Mouse (Mus musculus): ENCODE results near the gene Lhfp. TPM values are rescaled to one million over a fixed set of nuclear protein-coding genes. Genes with fewer than 3 reads are reported as not detected.
"Not testable (repeated sequence)": the region's sequence is repeated elsewhere in the genome, so short reads cannot be mapped to it uniquely, and the experiment has no call there.

Gene Lhfp
- total RNA-seq, 2 experiments from 2014 or later: 18.6 to 21.1 TPM

- DNase-seq (ENCODE audit: extremely low spot score in 1 of 2, low spot score in 1 of 2): peak in 1 of 2 experiments; percentile 73
Measured at GRCm38 (mm10) chr3:53247102-53247501, 205.8 kb downstream of the Lhfp start.

GRCm38 (mm10) chr3:53248158-53248874 is 207.0 kb downstream of the Lhfp start:
- no peak for DNase-seq (ENCODE audit: extremely low spot score in 1 of 2, low spot score in 1 of 2)

GRCm38 (mm10) chr3:53252556-53252955 is 211.2 kb downstream of the Lhfp start:
- DNase-seq (ENCODE audit: extremely low spot score in 1 of 2, low spot score in 1 of 2): no peak

GRCm38 (mm10) chr3:53253223-53253832 is 212.0 kb downstream of the Lhfp start:
- DNase-seq (ENCODE audit: extremely low spot score in 1 of 2, low spot score in 1 of 2): no peak

GRCm38 (mm10) chr3:53258657-53259158 is 217.4 kb downstream of the Lhfp start:
- no peak for DNase-seq (ENCODE audit: extremely low spot score in 1 of 2, low spot score in 1 of 2)

- DNase-seq (ENCODE audit: extremely low spot score in 1 of 2, low spot score in 1 of 2): no peak
Measured at GRCm38 (mm10) chr3:53266116-53266515, 224.8 kb downstream of the Lhfp start.

- DNase-seq (ENCODE audit: extremely low spot score in 1 of 2, low spot score in 1 of 2): no peak
Measured at GRCm38 (mm10) chr3:53267046-53267445, 225.7 kb downstream of the Lhfp start.

- DNase-seq (ENCODE audit: extremely low spot score in 1 of 2, low spot score in 1 of 2): no peak
Measured at GRCm38 (mm10) chr3:53273220-53273619, 231.9 kb downstream of the Lhfp start.

- DNase-seq (ENCODE audit: extremely low spot score in 1 of 2, low spot score in 1 of 2): no peak
Measured at GRCm38 (mm10) chr3:53277993-53278392, 236.7 kb downstream of the Lhfp start.

- DNase-seq (ENCODE audit: extremely low spot score in 1 of 2, low spot score in 1 of 2): not testable (repeated sequence)
Measured at GRCm38 (mm10) chr3:53282005-53282404, 240.7 kb downstream of the Lhfp start.

GRCm38 (mm10) chr3:53284023-53284422 is 242.7 kb downstream of the Lhfp start:
- DNase-seq (ENCODE audit: extremely low spot score in 1 of 2, low spot score in 1 of 2): no peak

GRCm38 (mm10) chr3:53284471-53285177 is 243.3 kb downstream of the Lhfp start:
- no peak for DNase-seq (ENCODE audit: extremely low spot score in 1 of 2, low spot score in 1 of 2)

- no peak for DNase-seq (ENCODE audit: extremely low spot score in 1 of 2, low spot score in 1 of 2)
Measured at GRCm38 (mm10) chr3:53288662-53289061, 247.3 kb downstream of the Lhfp start.

GRCm38 (mm10) chr3:53289589-53290219 is 248.4 kb downstream of the Lhfp start:
- DNase-seq (ENCODE audit: extremely low spot score in 1 of 2, low spot score in 1 of 2): no peak

- DNase-seq (ENCODE audit: extremely low spot score in 1 of 2, low spot score in 1 of 2): no peak
Measured at GRCm38 (mm10) chr3:53291185-53291584, 249.9 kb downstream of the Lhfp start.

GRCm38 (mm10) chr3:53291945-53292344 is 250.6 kb downstream of the Lhfp start:
- DNase-seq (ENCODE audit: extremely low spot score in 1 of 2, low spot score in 1 of 2): no peak

- no peak for DNase-seq (ENCODE audit: extremely low spot score in 1 of 2, low spot score in 1 of 2)
Measured at GRCm38 (mm10) chr3:53292474-53292873, 251.1 kb downstream of the Lhfp start.

- DNase-seq (ENCODE audit: extremely low spot score in 1 of 2, low spot score in 1 of 2): no peak
Measured at GRCm38 (mm10) chr3:53292979-53293378, 251.7 kb downstream of the Lhfp start.

- no peak for DNase-seq (ENCODE audit: extremely low spot score in 1 of 2, low spot score in 1 of 2)
Measured at GRCm38 (mm10) chr3:53293901-53294433, 252.6 kb downstream of the Lhfp start.

GRCm38 (mm10) chr3:53294855-53295254 is 253.5 kb downstream of the Lhfp start:
- DNase-seq (ENCODE audit: extremely low spot score in 1 of 2, low spot score in 1 of 2): no peak

- no peak for DNase-seq (ENCODE audit: extremely low spot score in 1 of 2, low spot score in 1 of 2)
Measured at GRCm38 (mm10) chr3:53301866-53302265, 260.5 kb downstream of the Lhfp start.
